Mouse (Mus musculus): ENCODE data around the gene Chn2.

- TF ChIP-seq POLR2A (IDR thresholded peaks at IDR 0.05; ENCODE audit: insufficient read depth, low read length) (no peak), EP300 (IDR thresholded peaks at IDR 0.05; ENCODE audit: insufficient read depth, low read depth, low read length) (no peak), CTCF (IDR thresholded peaks at IDR 0.05; ENCODE audit: low read depth, low read length) (no peak)
These were observed 202.9 kb downstream of the Chn2 start for GRCm38 (mm10) chr6:54242286-54242685.
